Comparison of ENCODE assay signal across 28 mouse cellular contexts in the genomic region with DNA sequence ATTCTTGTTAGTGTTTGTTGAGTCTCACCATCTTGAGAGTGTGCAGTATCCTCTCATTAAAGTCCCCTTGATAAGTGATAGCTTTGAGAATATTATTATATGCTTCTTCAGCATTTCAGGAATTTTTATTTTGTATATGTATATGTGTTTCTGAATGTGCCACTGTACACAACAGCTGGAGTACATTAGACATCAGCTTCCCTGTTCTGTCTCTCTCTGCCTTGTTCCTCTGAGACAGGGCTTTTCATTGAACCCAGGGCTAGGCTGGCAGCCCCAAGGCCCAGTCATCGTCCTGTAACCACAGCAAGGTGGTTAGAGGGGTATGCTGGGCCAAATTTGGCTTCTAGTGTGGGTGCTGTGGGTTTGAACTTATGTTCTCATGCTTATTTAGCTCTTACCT.
"Had no signal": no experiment of that assay in that cellular context is flagged by ENCODE, and none has a peak within 500 bp of the region (broad histone marks: within the 10 kb centered on the region; RNA-seq: fewer than 3 reads in every experiment).

No protein-coding gene starts in this region.

- H3K9ac ChIP-seq: embryonic facial prominence, embryonic 12.5 days; embryonic facial prominence, embryonic 13.5 days; embryonic facial prominence, embryonic 15.5 days; forebrain, embryonic 12.5 days; forebrain, embryonic 13.5 days; forebrain, embryonic 15.5 days; forebrain, postnatal 0 days had no signal

- H3K4me2 ChIP-seq: embryonic facial prominence, embryonic 12.5 days; embryonic facial prominence, embryonic 13.5 days; embryonic facial prominence, embryonic 15.5 days; forebrain, embryonic 12.5 days; forebrain, embryonic 13.5 days; forebrain, embryonic 15.5 days had no signal

- H3K4me3 ChIP-seq: embryonic facial prominence, embryonic 10.5 days; embryonic facial prominence, embryonic 12.5 days; embryonic facial prominence, embryonic 13.5 days; embryonic facial prominence, embryonic 15.5 days; erythroblast, embryonic 14.5 days; forebrain, embryonic 10.5 days; forebrain, embryonic 12.5 days; forebrain, embryonic 13.5 days; forebrain, embryonic 15.5 days; gastrocnemius, adult 2 months had no signal

- H3K27ac ChIP-seq: embryonic facial prominence, embryonic 10.5 days; embryonic facial prominence, embryonic 12.5 days; embryonic facial prominence, embryonic 13.5 days; embryonic facial prominence, embryonic 15.5 days; forebrain, embryonic 10.5 days; forebrain, embryonic 12.5 days; forebrain, embryonic 13.5 days; forebrain, embryonic 15.5 days; gastrocnemius, adult 2 months had no signal

- DNase-seq: cerebellum, adult 2 months; cerebellum, adult 8-10 months; cerebellum, adult 9-10 months; cerebellum, adult 9-11 months; cerebellum, postnatal 10 days; cerebellum, postnatal 14 days; cerebellum, postnatal 25 days; cerebellum, postnatal 36 days; embryo, embryonic 11 days; forebrain, postnatal 0 days; gastrocnemius, adult 2 months; gastrocnemius, postnatal 10 days; gastrocnemius, postnatal 14 days; gastrocnemius, postnatal 25 days; gastrocnemius, postnatal 36 days; heart, adult 11 months; heart, adult 18-20 months had no signal

- H3K4me1 ChIP-seq: embryonic facial prominence, embryonic 10.5 days; embryonic facial prominence, embryonic 12.5 days; embryonic facial prominence, embryonic 13.5 days; embryonic facial prominence, embryonic 15.5 days; forebrain, embryonic 10.5 days; forebrain, embryonic 12.5 days; forebrain, embryonic 13.5 days; forebrain, embryonic 15.5 days had no signal

- H3K36me3 ChIP-seq: embryonic facial prominence, embryonic 10.5 days; embryonic facial prominence, embryonic 12.5 days; embryonic facial prominence, embryonic 13.5 days; embryonic facial prominence, embryonic 15.5 days; forebrain, embryonic 10.5 days; forebrain, embryonic 12.5 days; forebrain, embryonic 15.5 days had no signal

- H3K27me3 ChIP-seq: embryonic facial prominence, embryonic 12.5 days; embryonic facial prominence, embryonic 13.5 days; embryonic facial prominence, embryonic 15.5 days; forebrain, embryonic 12.5 days; forebrain, embryonic 13.5 days; forebrain, embryonic 15.5 days had no signal

- H3K9me3 ChIP-seq: embryonic facial prominence, embryonic 10.5 days; embryonic facial prominence, embryonic 12.5 days; embryonic facial prominence, embryonic 13.5 days; embryonic facial prominence, embryonic 15.5 days; forebrain, embryonic 10.5 days; forebrain, embryonic 12.5 days; forebrain, embryonic 13.5 days; forebrain, embryonic 15.5 days had no signal

- ATAC-seq: forebrain, embryonic 13.5 days; forebrain, embryonic 14.5 days; forebrain, embryonic 15.5 days; forebrain, embryonic 16.5 days; forebrain, postnatal 0 days had no signal
